In genomic region chr17:15526304-15526703, GRCm38 (mm10) we compare ENCODE assay signal across 8 mouse cellular contexts. TPM values are rescaled to one million over a fixed set of nuclear protein-coding genes. Genes with fewer than 3 reads are reported as not detected.
DNase-seq lines count a peak whose midpoint lies in the region; ATAC-seq lines count a peak whose summit lies in the region.

No protein-coding gene starts in this region.

- peaks cover 39% of the 10 kb centered on the region for H3K36me3 ChIP-seq in kidney, embryonic 15.5 days
- peaks cover 29% of the 10 kb centered on the region for H3K36me3 ChIP-seq in hindbrain, embryonic 12.5 days
- peaks cover 35% of the 10 kb centered on the region for H3K36me3 ChIP-seq in midbrain, embryonic 12.5 days

- no peak for ATAC-seq in kidney, embryonic 15.5 days (replicated peaks; ENCODE audit: low FRiP score)
- ATAC-seq in hindbrain, embryonic 12.5 days (ENCODE audit: low FRiP score), result no peak
- ATAC-seq in midbrain, embryonic 12.5 days (ENCODE audit: low FRiP score, low read depth), result no peak

- no peak for DNase-seq in kidney, adult 11 months
- DNase-seq in brain, adult 2 months (ENCODE audit: low read depth, low spot score), result peak; percentile 10
- DNase-seq in adrenal gland, postnatal 4 days (ENCODE audit: low spot score in 2 of 2), result no peak
- no peak for DNase-seq in kidney, adult 8-10 months
- DNase-seq in gastrocnemius, postnatal 25 days, result no peak

- H3K27ac ChIP-seq in kidney, embryonic 15.5 days, result peak overlapping the region; percentile 91; the same call in 1 of the 2 replicates
- no peak overlapping the region for H3K27ac ChIP-seq in hindbrain, embryonic 12.5 days
- H3K27ac ChIP-seq in midbrain, embryonic 12.5 days (replicated peaks), result peak overlapping the region; percentile 25; the same call in 1 of the 2 replicates

- WGBS in kidney, embryonic 15.5 days, result 13% methylated on average over 10 of the region's 10 CpGs
- WGBS in hindbrain, embryonic 12.5 days, result 16% methylated on average over 10 of the region's 10 CpGs
- 19% methylated on average over 10 of the region's 10 CpGs for WGBS in midbrain, embryonic 12.5 days

- H3K4me1 ChIP-seq in kidney, embryonic 15.5 days, result peaks cover 11% of the 10 kb centered on the region
- peaks cover 14% of the 10 kb centered on the region for H3K4me1 ChIP-seq in hindbrain, embryonic 12.5 days
- peaks cover 18% of the 10 kb centered on the region for H3K4me1 ChIP-seq in midbrain, embryonic 12.5 days

- peak overlapping the region; percentile 77 for H3K4me3 ChIP-seq in kidney, embryonic 15.5 days (replicated peaks)
- H3K4me3 ChIP-seq in hindbrain, embryonic 12.5 days, result peak overlapping the region; percentile 94
- peak overlapping the region; percentile 96 for H3K4me3 ChIP-seq in midbrain, embryonic 12.5 days

- H3K4me2 ChIP-seq in kidney, embryonic 15.5 days, result peak overlapping the region; percentile 75
- peak overlapping the region; percentile 72 for H3K4me2 ChIP-seq in hindbrain, embryonic 12.5 days (replicated peaks)
- H3K4me2 ChIP-seq in midbrain, embryonic 12.5 days (replicated peaks), result peak overlapping the region; percentile 76

- H3K9ac ChIP-seq in kidney, embryonic 15.5 days, result peak overlapping the region; percentile 75
- H3K9ac ChIP-seq in hindbrain, embryonic 12.5 days, result peak overlapping the region; percentile 92
- peak overlapping the region; percentile 92 for H3K9ac ChIP-seq in midbrain, embryonic 12.5 days (replicated peaks)

- H3K9me3 ChIP-seq in kidney, embryonic 15.5 days (replicated peaks), result no peaks in the 10 kb centered on the region
- no peaks in the 10 kb centered on the region for H3K9me3 ChIP-seq in hindbrain, embryonic 12.5 days (replicated peaks)
- no peaks in the 10 kb centered on the region for H3K9me3 ChIP-seq in midbrain, embryonic 12.5 days

- H3K27me3 ChIP-seq in kidney, embryonic 15.5 days, result no peaks in the 10 kb centered on the region
- no peaks in the 10 kb centered on the region for H3K27me3 ChIP-seq in hindbrain, embryonic 12.5 days
- no peaks in the 10 kb centered on the region for H3K27me3 ChIP-seq in midbrain, embryonic 12.5 days

RNA-seq across cellular contexts. Expression of gene Pdcd2, which starts 0.8 kb away (rescaled TPM):
- 44.8 and 51.2 TPM in 2 replicates for polyA plus RNA-seq in kidney, embryonic 15.5 days (2015; fragmentation: Nextera tagmentation; extraction: Ambion mirVana)
- 66.6 and 67.4 TPM in 2 replicates for polyA plus RNA-seq in hindbrain, embryonic 12.5 days (2016; fragmentation: Nextera tagmentation; extraction: Ambion mirVana)
- 61.5 and 61.7 TPM in 2 replicates for polyA plus RNA-seq in midbrain, embryonic 12.5 days (2016; fragmentation: Nextera tagmentation; extraction: Ambion mirVana)
- 10 to 100 TPM; 34.3 to 40.0 TPM for total RNA-seq in adrenal gland, postnatal 4 days (2021)
- total RNA-seq in gastrocnemius, postnatal 25 days (2021), result 10 to 100 TPM; 12.5 to 16.0 TPM

RNA-seq across cellular contexts. Expression of gene Tbp, which starts 26.6 kb away (rescaled TPM):
- polyA plus RNA-seq in kidney, embryonic 15.5 days (2015; fragmentation: Nextera tagmentation; extraction: Ambion mirVana), result 49.4 and 51.1 TPM in 2 replicates
- polyA plus RNA-seq in hindbrain, embryonic 12.5 days (2016; fragmentation: Nextera tagmentation; extraction: Ambion mirVana), result 55.2 and 60.4 TPM in 2 replicates
- polyA plus RNA-seq in midbrain, embryonic 12.5 days (2016; fragmentation: Nextera tagmentation; extraction: Ambion mirVana), result 64.6 and 66.4 TPM in 2 replicates
- 10 to 100 TPM; 44.1 to 45.5 TPM for total RNA-seq in adrenal gland, postnatal 4 days (2021)
- 1 to 10 TPM; 7.0 to 7.7 TPM for total RNA-seq in gastrocnemius, postnatal 25 days (2021)

RNA-seq across cellular contexts. Expression of gene Psmb1, which starts 26.8 kb away (rescaled TPM):
- 265 and 285 TPM in 2 replicates for polyA plus RNA-seq in kidney, embryonic 15.5 days (2015; fragmentation: Nextera tagmentation; extraction: Ambion mirVana)
- polyA plus RNA-seq in hindbrain, embryonic 12.5 days (2016; fragmentation: Nextera tagmentation; extraction: Ambion mirVana), result 219 and 233 TPM in 2 replicates
- polyA plus RNA-seq in midbrain, embryonic 12.5 days (2016; fragmentation: Nextera tagmentation; extraction: Ambion mirVana), result 233 and 244 TPM in 2 replicates
- total RNA-seq in adrenal gland, postnatal 4 days (2021), result 100 to 1,000 TPM; 174 to 182 TPM
- total RNA-seq in gastrocnemius, postnatal 25 days (2021), result 100 to 1,000 TPM in 1 of 2 experiments, 10 to 100 TPM in 1; 84.4 to 104 TPM

RNA-seq across cellular contexts. Expression of gene Prdm9, which starts 37.9 kb away (rescaled TPM):
- polyA plus RNA-seq in kidney, embryonic 15.5 days (2015; fragmentation: Nextera tagmentation; extraction: Ambion mirVana), result 2.0 and 2.9 TPM in 2 replicates
- polyA plus RNA-seq in hindbrain, embryonic 12.5 days (2016; fragmentation: Nextera tagmentation; extraction: Ambion mirVana), result 3.1 and 3.5 TPM in 2 replicates
- polyA plus RNA-seq in midbrain, embryonic 12.5 days (2016; fragmentation: Nextera tagmentation; extraction: Ambion mirVana), result 3.8 and 4.2 TPM in 2 replicates
- total RNA-seq in adrenal gland, postnatal 4 days (2021), result 1 to 10 TPM; 5.1 to 6.5 TPM
- 1 to 10 TPM; 3.0 to 3.3 TPM for total RNA-seq in gastrocnemius, postnatal 25 days (2021)
